Mouse (Mus musculus) forebrain, embryonic 10.5 days (tissue): Measurements from ENCODE around the gene Sf3a1. TPM values are rescaled to one million over a fixed set of nuclear protein-coding genes. Genes with fewer than 3 reads are reported as not detected.

Experiments
- DNase-seq: peaks from one replicate; pipeline ENCODE4 v3.0.0-alpha.2; 2017; ENCODE audit warnings: low spot score; ENCODE audit errors: extremely low spot score
- H3K27ac ChIP-seq: fragments of 300-500 bp; sonication (generic); 2 replicates; pipeline ENCODE4 v1.5.1; 2016; ENCODE audit warnings: mild to moderate bottlenecking
- H3K27me3 ChIP-seq: fragments of 300-500 bp; sonication (generic); 2 replicates; pipeline ENCODE4 v1.6.1; 2016; ENCODE audit warnings: mild to moderate bottlenecking; ENCODE audit not compliant: poor library complexity, severe bottlenecking
- H3K36me3 ChIP-seq: fragments of 300-500 bp; sonication (generic); replicated peaks from 2 replicates; pipeline ENCODE4 v1.6.1; 2016; ENCODE audit warnings: mild to moderate bottlenecking, moderate library complexity
- H3K4me1 ChIP-seq: fragments of 300-500 bp; sonication (generic); 2 replicates; pipeline ENCODE4 v1.6.1; 2016
- H3K4me3 ChIP-seq: fragments of 300-500 bp; sonication (generic); 2 replicates; pipeline ENCODE4 v1.5.1; 2016; ENCODE audit warnings: mild to moderate bottlenecking, moderate library complexity
- H3K9me3 ChIP-seq: fragments of 300-500 bp; sonication (generic); 2 replicates; pipeline ENCODE4 v1.6.1; 2016; ENCODE audit warnings: mild to moderate bottlenecking, moderate library complexity
- WGBS: fragments of 180-500 bp; shearing (Covaris S2); methylation state at CpG from one replicate; pipeline ENCODE4 v1.1.7; 2016; 5-methylcytosine and 5-hydroxymethylcytosine counted together
- polyA plus RNA-seq: library from polyadenylated mRNA; unstranded; fragments of >200 nt; fragmentation: Nextera tagmentation; extraction: Ambion mirVana; gene quantifications from 2 replicates; pipeline ENCODE4 v1.2.1, GENCODE M21; 2016

Sf3a1 gene
- polyA plus RNA-seq, 1 experiment from 2014 or later = 103 TPM

DNA sequence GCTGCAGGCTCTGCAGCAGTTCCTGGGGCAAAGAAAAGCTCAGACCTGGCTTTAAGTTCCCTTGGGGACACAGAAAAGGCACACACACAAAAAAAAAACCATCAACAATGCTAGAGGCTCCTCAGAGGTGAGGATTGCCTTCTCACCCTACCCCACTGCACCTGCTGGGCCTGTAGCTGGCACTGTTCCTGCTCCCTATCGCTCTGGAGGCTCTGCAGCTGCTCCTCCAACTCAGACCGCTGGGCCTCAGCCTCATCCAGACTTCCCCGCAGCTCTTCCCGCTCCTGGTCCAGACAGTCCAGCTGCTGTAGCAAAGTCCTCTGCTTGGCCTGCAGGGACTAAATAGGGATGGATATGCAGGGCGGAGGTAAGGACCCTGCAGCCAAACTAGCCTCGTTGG, 13.8 kb upstream of the Sf3a1 start:
- no peaks in the 10 kb centered on the region for H3K9me3 ChIP-seq
- DNase-seq = no peak
- H3K27ac ChIP-seq = peak overlapping the region; percentile 4
- H3K4me1 ChIP-seq = peaks cover 3% of the 10 kb centered on the region; the same call in 1 of the 2 replicates
- H3K36me3 ChIP-seq = peaks cover 50% of the 10 kb centered on the region
- no peak overlapping the region for H3K4me3 ChIP-seq
- 86% methylated on average over 6 of the region's 6 CpGs for WGBS
- H3K27me3 ChIP-seq = no peaks in the 10 kb centered on the region

GRCm38 (mm10) chr11:4147098-4147497, 13.1 kb upstream of the Sf3a1 start:
- Histone ChIP-seq H3K9me3 (no peaks in the 10 kb centered on the region), H3K27ac (peak overlapping the region; percentile 20; the same call in 1 of the 2 replicates), H3K4me3 (no peak overlapping the region), H3K36me3 (peaks cover 43% of the 10 kb centered on the region), H3K27me3 (no peaks in the 10 kb centered on the region), H3K4me1 (peaks cover 3% of the 10 kb centered on the region; the same call in 1 of the 2 replicates)
- DNase-seq = no peak
- 85% methylated on average over 10 of the region's 10 CpGs for WGBS

GRCm38 (mm10) chr11:4148120-4148519, 12.0 kb upstream of the Sf3a1 start:
- Histone ChIP-seq H3K4me3 (no peak overlapping the region), H3K27me3 (no peaks in the 10 kb centered on the region), H3K27ac (no peak overlapping the region), H3K4me1 (peaks cover 3% of the 10 kb centered on the region; the same call in 1 of the 2 replicates), H3K36me3 (peaks cover 33% of the 10 kb centered on the region), H3K9me3 (no peaks in the 10 kb centered on the region)
- WGBS = 89% methylated on average over 5 of the region's 5 CpGs
- DNase-seq = no peak

DNA sequence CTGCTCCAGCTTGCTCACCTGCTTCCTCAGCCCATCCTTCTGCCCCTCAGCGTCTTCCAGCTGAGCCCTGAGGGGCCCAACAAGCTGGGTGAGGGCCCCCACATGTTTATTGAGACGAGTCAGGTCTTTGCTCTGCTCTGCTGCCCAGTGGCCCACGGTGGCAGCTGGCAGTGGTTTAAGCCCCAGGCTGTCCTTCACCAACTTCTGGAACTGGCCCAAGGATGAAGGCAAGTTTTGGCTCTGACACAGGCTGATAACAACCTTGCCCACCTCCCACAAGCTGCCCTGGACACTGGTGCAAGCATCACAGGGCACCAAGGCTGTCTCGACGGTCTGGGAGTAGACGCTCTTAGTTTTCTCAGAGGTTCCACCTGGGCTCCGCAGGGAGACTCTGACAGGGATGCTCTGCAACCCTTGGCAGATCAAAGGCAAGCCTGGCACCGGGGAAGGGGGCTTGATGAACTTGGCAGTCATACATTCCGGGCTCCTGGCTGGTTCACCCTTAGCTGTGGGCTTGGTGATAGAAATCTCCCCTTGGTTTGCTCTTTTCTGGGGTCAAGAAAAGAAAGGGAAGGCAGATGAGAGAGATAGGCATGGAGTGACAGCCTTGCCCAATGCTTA, 11.5 kb upstream of the Sf3a1 start:
- Histone ChIP-seq H3K27ac (no peak overlapping the region), H3K4me1 (peaks cover 3% of the 10 kb centered on the region; the same call in 1 of the 2 replicates), H3K27me3 (no peaks in the 10 kb centered on the region), H3K36me3 (peaks cover 28% of the 10 kb centered on the region), H3K4me3 (no peak overlapping the region), H3K9me3 (no peaks in the 10 kb centered on the region)
- WGBS = 89% methylated on average over 9 of the region's 9 CpGs
- no peak for DNase-seq

- H3K36me3 ChIP-seq = peaks cover 20% of the 10 kb centered on the region
- DNase-seq = no peak
- no peaks in the 10 kb centered on the region for H3K9me3 ChIP-seq
- H3K27me3 ChIP-seq = no peaks in the 10 kb centered on the region
- no peak overlapping the region for H3K27ac ChIP-seq
- H3K4me1 ChIP-seq = peaks cover 3% of the 10 kb centered on the region; the same call in 1 of the 2 replicates
- no peak overlapping the region for H3K4me3 ChIP-seq
- WGBS = 90% methylated on average over 6 of the region's 6 CpGs
Observed at GRCm38 (mm10) chr11:4149886-4150285, 10.3 kb upstream of the Sf3a1 start.

DNA sequence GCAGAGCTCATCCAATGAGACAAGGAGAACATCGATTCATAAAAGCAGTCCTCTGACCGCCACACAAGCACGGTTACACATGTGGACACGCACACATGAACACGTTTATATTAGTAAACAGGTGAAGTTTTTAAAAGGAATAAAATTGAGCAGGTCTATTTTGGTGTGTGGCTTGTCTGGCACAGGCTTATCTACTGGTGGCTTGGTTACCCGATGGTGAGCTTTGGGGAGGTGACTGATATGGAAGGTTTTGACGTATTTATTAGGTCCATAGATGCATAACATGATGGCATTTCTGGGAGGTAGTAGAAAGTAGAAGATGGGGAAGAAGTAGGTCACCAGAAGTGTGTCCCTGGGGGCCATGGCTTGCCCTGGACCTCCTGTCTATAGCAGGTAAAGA, 6.5 kb upstream of the Sf3a1 start:
- Histone ChIP-seq H3K27me3 (no peaks in the 10 kb centered on the region), H3K4me1 (no peaks in the 10 kb centered on the region), H3K27ac (no peak overlapping the region), H3K36me3 (peaks cover 12% of the 10 kb centered on the region; the same call in 1 of the 2 replicates), H3K4me3 (no peak overlapping the region), H3K9me3 (no peaks in the 10 kb centered on the region)
- DNase-seq = no peak
- 93% methylated on average over 7 of the region's 7 CpGs for WGBS

GRCm38 (mm10) chr11:4155641-4156040, 4.5 kb upstream of the Sf3a1 start:
- WGBS = 83% methylated on average over 5 of the region's 5 CpGs
- Histone ChIP-seq H3K27ac (no peak overlapping the region), H3K4me1 (peaks cover 12% of the 10 kb centered on the region), H3K36me3 (0 out of 2 replicates have a peak, but pooled peaks cover 6% of the 10 kb centered on the region), H3K27me3 (no peaks in the 10 kb centered on the region), H3K9me3 (no peaks in the 10 kb centered on the region), H3K4me3 (no peak overlapping the region)
- no peak for DNase-seq

DNA sequence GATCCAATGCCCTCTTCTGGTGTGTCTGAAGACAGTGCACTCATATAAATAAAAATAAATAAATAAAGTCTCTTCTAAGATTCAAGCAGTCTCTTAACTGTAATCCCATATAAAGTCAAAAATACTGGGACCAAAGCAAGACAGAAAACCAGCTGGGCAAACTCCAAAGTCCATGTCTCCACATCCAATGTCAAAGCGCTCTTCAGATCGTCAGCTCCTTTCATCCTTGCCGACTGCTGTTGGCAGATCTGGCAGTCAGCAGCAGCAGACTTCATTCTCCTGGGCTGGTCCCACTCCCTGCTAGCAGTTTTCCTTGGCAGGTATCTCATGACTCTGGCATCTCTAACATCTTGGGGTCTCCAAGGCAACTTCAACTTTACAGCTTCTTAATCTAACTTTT, 1.5 kb upstream of the Sf3a1 start:
- Histone ChIP-seq H3K9me3 (no peaks in the 10 kb centered on the region), H3K4me3 (peak overlapping the region; percentile 67; the same call in 1 of the 2 replicates), H3K4me1 (peaks cover 36% of the 10 kb centered on the region), H3K36me3 (peaks cover 30% of the 10 kb centered on the region), H3K27me3 (no peaks in the 10 kb centered on the region), H3K27ac (no peak overlapping the region)
- no peak for DNase-seq
- WGBS = 91% methylated on average over 3 of the region's 3 CpGs

DNA sequence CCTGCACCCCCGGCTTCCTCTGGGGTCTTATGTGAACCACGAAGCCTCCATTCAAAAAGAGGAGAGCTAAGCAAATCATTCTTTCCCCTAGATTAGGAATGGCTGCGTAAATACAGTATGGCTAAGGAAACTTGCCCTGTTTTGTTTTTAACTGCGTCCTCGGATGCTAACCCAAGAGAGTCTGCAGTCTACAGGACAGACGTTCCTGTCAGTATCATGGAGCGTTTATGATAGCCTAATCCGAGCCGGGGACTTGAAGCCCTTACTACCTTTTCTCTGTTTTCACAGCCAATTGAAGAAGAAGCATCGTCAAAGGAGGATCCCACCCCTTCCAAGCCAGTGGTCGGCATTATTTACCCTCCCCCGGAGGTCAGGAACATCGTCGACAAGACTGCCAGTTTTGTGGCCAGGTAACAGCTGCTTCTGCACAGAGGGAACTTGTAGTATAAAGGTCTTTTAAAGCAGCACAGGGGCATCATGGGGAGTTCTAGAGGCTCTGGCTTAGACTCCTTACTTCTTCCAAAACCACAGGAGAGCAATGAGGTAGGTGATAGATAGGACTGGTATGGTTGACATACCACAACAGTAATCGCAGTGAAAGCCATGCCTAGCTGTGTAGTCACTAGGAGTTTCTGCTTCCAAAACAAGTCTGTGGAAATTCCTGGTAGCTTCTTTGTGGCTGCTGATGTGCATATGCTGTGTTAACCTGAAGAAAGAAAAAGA, 769 bp downstream of the Sf3a1 start:
- peak overlapping the region; percentile 67 for H3K4me3 ChIP-seq
- H3K36me3 ChIP-seq = peaks cover 49% of the 10 kb centered on the region
- peaks cover 48% of the 10 kb centered on the region for H3K4me1 ChIP-seq
- DNase-seq = no peak
- no peaks in the 10 kb centered on the region for H3K27me3 ChIP-seq
- no peaks in the 10 kb centered on the region for H3K9me3 ChIP-seq
- WGBS = 12% methylated on average over 15 of the region's 15 CpGs
- peak overlapping the region; percentile 96 for H3K27ac ChIP-seq

GRCm38 (mm10) chr11:4164701-4165100, 4.6 kb downstream of the Sf3a1 start:
- WGBS = 73% methylated on average over 2 of the region's 2 CpGs
- peaks cover 87% of the 10 kb centered on the region for H3K36me3 ChIP-seq

DNA sequence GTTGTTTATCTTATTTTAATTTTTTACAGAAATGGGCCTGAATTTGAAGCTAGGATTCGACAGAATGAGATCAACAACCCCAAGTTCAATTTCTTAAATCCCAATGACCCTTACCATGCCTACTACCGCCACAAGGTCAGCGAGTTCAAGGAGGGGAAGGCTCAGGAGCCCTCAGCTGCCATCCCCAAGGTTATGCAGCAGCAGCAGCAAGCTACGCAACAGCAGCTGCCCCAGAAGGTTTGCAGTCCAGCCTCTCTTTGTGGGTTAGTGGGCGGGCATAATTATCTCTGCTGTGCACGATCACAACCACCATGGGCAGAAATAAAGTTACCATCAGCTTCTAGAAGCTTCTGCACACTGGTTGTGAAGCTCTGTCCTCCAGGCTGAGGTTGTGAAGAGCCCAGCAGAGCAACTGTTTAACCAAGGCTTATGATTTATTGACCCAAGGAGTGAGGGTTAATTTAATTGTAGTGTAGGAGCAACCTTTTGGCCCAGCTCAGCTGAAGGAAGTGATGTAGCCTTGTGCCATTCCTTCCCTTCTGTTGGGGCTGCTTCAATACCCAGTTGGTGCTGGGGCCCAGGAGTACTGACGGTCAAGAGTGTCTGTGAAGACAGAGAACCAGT, 6.4 kb downstream of the Sf3a1 start:
- Histone ChIP-seq H3K9me3 (no peaks in the 10 kb centered on the region), H3K36me3 (peaks cover 99% of the 10 kb centered on the region), H3K27ac (no peak overlapping the region), H3K4me3 (no peak overlapping the region), H3K4me1 (peaks cover 28% of the 10 kb centered on the region), H3K27me3 (no peaks in the 10 kb centered on the region)
- 96% methylated on average over 7 of the region's 7 CpGs for WGBS
- no peak for DNase-seq

More at GRCm38 (mm10) chr11:4164701-4165100, 4.6 kb downstream of the Sf3a1 start:
- no peaks in the 10 kb centered on the region for H3K27me3 ChIP-seq
- H3K4me3 ChIP-seq = no peak overlapping the region
- no peak overlapping the region for H3K27ac ChIP-seq
- no peak for DNase-seq
- peaks cover 40% of the 10 kb centered on the region for H3K4me1 ChIP-seq
- no peaks in the 10 kb centered on the region for H3K9me3 ChIP-seq

DNA sequence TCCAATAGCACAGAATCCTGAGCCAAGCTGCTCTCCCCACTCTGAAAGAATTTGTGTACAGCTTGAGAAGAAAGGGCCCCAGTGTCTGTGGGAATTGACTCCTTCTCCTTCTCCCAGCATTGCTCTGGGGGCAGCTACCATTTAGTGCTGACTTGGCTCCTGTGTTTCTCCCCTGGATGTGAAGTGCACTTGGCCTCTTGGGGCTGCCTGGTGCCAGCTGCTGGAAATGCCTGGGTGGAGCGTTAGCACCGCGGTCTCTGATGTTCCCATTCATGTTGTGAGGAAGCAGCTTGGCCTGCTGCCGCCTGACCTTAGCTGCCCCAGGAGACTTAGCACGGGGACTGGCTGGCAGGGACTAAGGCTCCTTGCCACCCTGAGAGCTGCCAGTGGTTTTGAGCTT, 14.4 kb downstream of the Sf3a1 start:
- H3K27ac ChIP-seq = no peak overlapping the region
- H3K4me3 ChIP-seq = no peak overlapping the region
- no peak for DNase-seq
- H3K27me3 ChIP-seq = no peaks in the 10 kb centered on the region
- H3K36me3 ChIP-seq = peaks cover 100% of the 10 kb centered on the region
- H3K4me1 ChIP-seq = no peaks in the 10 kb centered on the region
- 96% methylated on average over 5 of the region's 5 CpGs for WGBS
- H3K9me3 ChIP-seq = no peaks in the 10 kb centered on the region

- H3K36me3 ChIP-seq = peaks cover 100% of the 10 kb centered on the region
- no peak overlapping the region for H3K27ac ChIP-seq
- no peak overlapping the region for H3K4me3 ChIP-seq
- H3K9me3 ChIP-seq = no peaks in the 10 kb centered on the region
- H3K4me1 ChIP-seq = no peaks in the 10 kb centered on the region
- 91% methylated on average over 4 of the region's 4 CpGs for WGBS
- DNase-seq = no peak
- no peaks in the 10 kb centered on the region for H3K27me3 ChIP-seq
Observed at GRCm38 (mm10) chr11:4177716-4178115, 17.6 kb downstream of the Sf3a1 start.
